Mouse (Mus musculus): Measurements from ENCODE around the gene Olfr204. TPM values are rescaled to one million over a fixed set of nuclear protein-coding genes. Genes with fewer than 3 reads are reported as not detected.
"Not testable (repeated sequence)": the region's sequence is repeated elsewhere in the genome, so short reads cannot be mapped to it uniquely, and the experiment has no call there.

The Olfr204 gene
- not detected in 2 replicates for polyA plus RNA-seq (2014; fragmentation: Nextera tagmentation; extraction: Ambion mirVana)

- no peaks in the 10 kb centered on the region for H3K36me3 ChIP-seq (ENCODE audit: control insufficient read depth, insufficient read depth, low read length)
- no peaks in the 10 kb centered on the region for H3K27me3 ChIP-seq (replicated peaks; ENCODE audit: control insufficient read depth, insufficient read depth, low read length)
- H3K4me1 ChIP-seq (replicated peaks; ENCODE audit: control insufficient read depth, insufficient read depth, low read length): no peaks in the 10 kb centered on the region
- ATAC-seq (replicated peaks; ENCODE audit: low FRiP score, low TSS enrichment, low read depth) (no peak), DNase-seq (ENCODE audit: low spot score) (no peak)
- H3K4me3 ChIP-seq (ENCODE audit: low read depth, low read length): no peak within 1 kb of the TSS
- H3K27ac ChIP-seq (ENCODE audit: low read depth): no peak within 1 kb of the TSS
- H3K4me2 ChIP-seq (ENCODE audit: low read length): no peak within 1 kb of the TSS
- H3K9me3 ChIP-seq (ENCODE audit: control insufficient read depth, low read length): no peaks in the 10 kb centered on the region
- H3K9ac ChIP-seq (ENCODE audit: low read length): no peak within 1 kb of the TSS
Observed at GRCm38 (mm10) chr16:59318148-59318547, at the start of gene Olfr204. Gene Olfr204 (minus strand): TSS chr16:59318248.

GRCm38 (mm10) chr16:59363893-59364292, 45.8 kb upstream of the Olfr204 start, which contains the start of gene Olfr209:
Gene Olfr209 (minus strand): TSS chr16:59363993.
- H3K4me2 ChIP-seq (ENCODE audit: low read length): no peak within 1 kb of the TSS
- H3K9ac ChIP-seq (ENCODE audit: low read length): no peak within 1 kb of the TSS
- ATAC-seq (replicated peaks; ENCODE audit: low FRiP score, low TSS enrichment, low read depth): no peak
- H3K27ac ChIP-seq (ENCODE audit: low read depth): no peak within 1 kb of the TSS
- H3K36me3 ChIP-seq (ENCODE audit: control insufficient read depth, insufficient read depth, low read length): no peaks in the 10 kb centered on the region
- WGBS: 78% methylated on average over 2 of the region's 2 CpGs
- H3K27me3 ChIP-seq (replicated peaks; ENCODE audit: control insufficient read depth, insufficient read depth, low read length): no peaks in the 10 kb centered on the region
- no peak for DNase-seq (ENCODE audit: low spot score)
- no peak within 1 kb of the TSS for H3K4me3 ChIP-seq (ENCODE audit: low read depth, low read length)
- no peaks in the 10 kb centered on the region for H3K4me1 ChIP-seq (replicated peaks; ENCODE audit: control insufficient read depth, insufficient read depth, low read length)
- H3K9me3 ChIP-seq (ENCODE audit: control insufficient read depth, low read length): no peaks in the 10 kb centered on the region

- WGBS: 79% methylated on average over 1 of the region's 1 CpGs
- no peaks in the 10 kb centered on the region for H3K36me3 ChIP-seq (ENCODE audit: control insufficient read depth, insufficient read depth, low read length)
- H3K9me3 ChIP-seq (ENCODE audit: control insufficient read depth, low read length): no peaks in the 10 kb centered on the region
- H3K4me3 ChIP-seq (ENCODE audit: low read depth, low read length): no peak within 1 kb of the TSS
- DNase-seq (ENCODE audit: low spot score) (no peak), ATAC-seq (replicated peaks; ENCODE audit: low FRiP score, low TSS enrichment, low read depth) (no peak)
- no peaks in the 10 kb centered on the region for H3K4me1 ChIP-seq (replicated peaks; ENCODE audit: control insufficient read depth, insufficient read depth, low read length)
- H3K4me2 ChIP-seq (ENCODE audit: low read length): no peak within 1 kb of the TSS
- H3K27ac ChIP-seq (ENCODE audit: low read depth): no peak within 1 kb of the TSS
- H3K27me3 ChIP-seq (replicated peaks; ENCODE audit: control insufficient read depth, insufficient read depth, low read length): no peaks in the 10 kb centered on the region
- H3K9ac ChIP-seq (ENCODE audit: low read length): no peak within 1 kb of the TSS
Observed at GRCm38 (mm10) chr16:59349146-59349545, 31.1 kb upstream of the Olfr204 start, which contains the start of gene Olfr206. Gene Olfr206 (minus strand): TSS chr16:59349246.

GRCm38 (mm10) chr16:59331038-59331437, 13.0 kb upstream of the Olfr204 start, which contains the start of gene Olfr205:
Gene Olfr205 (minus strand): TSS chr16:59331138.
- Histone ChIP-seq H3K4me2 (ENCODE audit: low read length) (no peak within 1 kb of the TSS), H3K36me3 (ENCODE audit: control insufficient read depth, insufficient read depth, low read length) (no peaks in the 10 kb centered on the region), H3K27ac (ENCODE audit: low read depth) (no peak within 1 kb of the TSS), H3K27me3 (replicated peaks; ENCODE audit: control insufficient read depth, insufficient read depth, low read length) (no peaks in the 10 kb centered on the region), H3K9me3 (ENCODE audit: control insufficient read depth, low read length) (no peaks in the 10 kb centered on the region), H3K4me3 (ENCODE audit: low read depth, low read length) (no peak within 1 kb of the TSS), H3K9ac (ENCODE audit: low read length) (no peak within 1 kb of the TSS), H3K4me1 (replicated peaks; ENCODE audit: control insufficient read depth, insufficient read depth, low read length) (no peaks in the 10 kb centered on the region)
- no peak for ATAC-seq (replicated peaks; ENCODE audit: low FRiP score, low TSS enrichment, low read depth)
- DNase-seq (ENCODE audit: low spot score): no peak

GRCm38 (mm10) chr16:59323262-59323661, 5.2 kb upstream of the Olfr204 start:
- H3K4me3 ChIP-seq (ENCODE audit: low read depth, low read length); H3K4me1 ChIP-seq (replicated peaks; ENCODE audit: control insufficient read depth, insufficient read depth, low read length); H3K36me3 ChIP-seq (ENCODE audit: control insufficient read depth, insufficient read depth, low read length); H3K27ac ChIP-seq (ENCODE audit: low read depth); DNase-seq (ENCODE audit: low spot score); H3K9ac ChIP-seq (ENCODE audit: low read length); H3K27me3 ChIP-seq (replicated peaks; ENCODE audit: control insufficient read depth, insufficient read depth, low read length); ATAC-seq (replicated peaks; ENCODE audit: low FRiP score, low TSS enrichment, low read depth); H3K4me2 ChIP-seq (ENCODE audit: low read length); H3K9me3 ChIP-seq (ENCODE audit: control insufficient read depth, low read length): not testable (repeated sequence)
- 67% methylated on average over 1 of the region's 1 CpGs for WGBS

- H3K4me2 ChIP-seq (ENCODE audit: low read length): no peak within 1 kb of the TSS
- H3K9ac ChIP-seq (ENCODE audit: low read length): no peak within 1 kb of the TSS
- no peak for DNase-seq (ENCODE audit: low spot score)
- no peaks in the 10 kb centered on the region for H3K4me1 ChIP-seq (replicated peaks; ENCODE audit: control insufficient read depth, insufficient read depth, low read length)
- 85% methylated on average over 2 of the region's 2 CpGs for WGBS
- H3K27ac ChIP-seq (ENCODE audit: low read depth): no peak within 1 kb of the TSS
- no peaks in the 10 kb centered on the region for H3K27me3 ChIP-seq (replicated peaks; ENCODE audit: control insufficient read depth, insufficient read depth, low read length)
- no peaks in the 10 kb centered on the region for H3K9me3 ChIP-seq (ENCODE audit: control insufficient read depth, low read length)
- no peak for ATAC-seq (replicated peaks; ENCODE audit: low FRiP score, low TSS enrichment, low read depth)
- H3K36me3 ChIP-seq (ENCODE audit: control insufficient read depth, insufficient read depth, low read length): no peaks in the 10 kb centered on the region
- H3K4me3 ChIP-seq (ENCODE audit: low read depth, low read length): no peak within 1 kb of the TSS
Observed at GRCm38 (mm10) chr16:59298581-59298980, 19.5 kb downstream of the Olfr204 start, which contains the start of gene Olfr203. Gene Olfr203 (plus strand): TSS chr16:59298881.

GRCm38 (mm10) chr16:59287576-59287975, 30.5 kb downstream of the Olfr204 start:
- not testable (repeated sequence) for DNase-seq (ENCODE audit: low spot score); H3K36me3 ChIP-seq (ENCODE audit: control insufficient read depth, insufficient read depth, low read length); H3K27ac ChIP-seq (ENCODE audit: low read depth); H3K4me3 ChIP-seq (ENCODE audit: low read depth, low read length); H3K9me3 ChIP-seq (ENCODE audit: control insufficient read depth, low read length); H3K27me3 ChIP-seq (replicated peaks; ENCODE audit: control insufficient read depth, insufficient read depth, low read length); ATAC-seq (replicated peaks; ENCODE audit: low FRiP score, low TSS enrichment, low read depth); H3K4me2 ChIP-seq (ENCODE audit: low read length); H3K4me1 ChIP-seq (replicated peaks; ENCODE audit: control insufficient read depth, insufficient read depth, low read length); H3K9ac ChIP-seq (ENCODE audit: low read length)
- 77% methylated on average over 9 of the region's 9 CpGs for WGBS

- DNase-seq (ENCODE audit: low spot score) (no peak), ATAC-seq (replicated peaks; ENCODE audit: low FRiP score, low TSS enrichment, low read depth) (no peak)
- Histone ChIP-seq H3K4me3 (ENCODE audit: low read depth, low read length) (no peak within 1 kb of the TSS), H3K9me3 (ENCODE audit: control insufficient read depth, low read length) (no peaks in the 10 kb centered on the region), H3K27ac (ENCODE audit: low read depth) (no peak within 1 kb of the TSS), H3K4me2 (ENCODE audit: low read length) (no peak within 1 kb of the TSS), H3K36me3 (ENCODE audit: control insufficient read depth, insufficient read depth, low read length) (no peaks in the 10 kb centered on the region), H3K9ac (ENCODE audit: low read length) (no peak within 1 kb of the TSS), H3K4me1 (replicated peaks; ENCODE audit: control insufficient read depth, insufficient read depth, low read length) (no peaks in the 10 kb centered on the region), H3K27me3 (replicated peaks; ENCODE audit: control insufficient read depth, insufficient read depth, low read length) (no peaks in the 10 kb centered on the region)
- WGBS: 73% methylated on average over 1 of the region's 1 CpGs
Observed at GRCm38 (mm10) chr16:59286693-59287092, 31.4 kb downstream of the Olfr204 start, which contains the start of gene Olfr202. Gene Olfr202 (minus strand): TSS chr16:59286793.

GRCm38 (mm10) chr16:59283476-59283875, 34.6 kb downstream of the Olfr204 start:
- H3K27ac ChIP-seq (ENCODE audit: low read depth): no peak overlapping the region
- ATAC-seq (replicated peaks; ENCODE audit: low FRiP score, low TSS enrichment, low read depth): no peak

More at GRCm38 (mm10) chr16:59283476-59283875, 34.6 kb downstream of the Olfr204 start:
- no peak overlapping the region for H3K4me3 ChIP-seq (ENCODE audit: low read depth, low read length)
- H3K4me2 ChIP-seq (ENCODE audit: low read length): no peak overlapping the region
- 64% methylated on average over 1 of the region's 1 CpGs for WGBS
- DNase-seq (ENCODE audit: low spot score): no peak
- no peaks in the 10 kb centered on the region for H3K9me3 ChIP-seq (ENCODE audit: control insufficient read depth, low read length)
- H3K36me3 ChIP-seq (ENCODE audit: control insufficient read depth, insufficient read depth, low read length): no peaks in the 10 kb centered on the region
- no peaks in the 10 kb centered on the region for H3K27me3 ChIP-seq (replicated peaks; ENCODE audit: control insufficient read depth, insufficient read depth, low read length)
- no peaks in the 10 kb centered on the region for H3K4me1 ChIP-seq (replicated peaks; ENCODE audit: control insufficient read depth, insufficient read depth, low read length)
- H3K9ac ChIP-seq (ENCODE audit: low read length): no peak overlapping the region
